8 mouse cellular contexts compared by ENCODE assay signal in the genomic region with DNA sequence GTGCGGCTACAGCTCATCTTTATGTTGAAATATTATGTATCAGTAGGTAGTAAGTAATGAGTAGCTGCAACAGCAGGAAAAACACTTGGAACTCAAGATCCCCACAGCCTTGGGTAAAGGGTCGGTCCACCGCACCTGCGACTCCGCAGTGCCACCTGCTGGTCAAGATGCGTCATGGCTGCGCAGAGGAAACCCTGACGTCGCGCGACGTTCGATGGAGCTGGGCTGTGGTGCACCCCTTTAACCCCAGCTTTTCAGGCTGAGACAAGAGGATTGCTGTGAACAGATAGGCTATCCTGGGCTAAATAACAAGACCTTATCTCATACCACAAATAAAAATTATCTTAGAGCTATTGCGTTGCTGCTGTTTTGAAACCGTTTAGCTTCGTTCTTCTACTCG. TPM values are rescaled to one million over a fixed set of nuclear protein-coding genes. Genes with fewer than 3 reads are reported as not detected.
A peak's percentile ranks its signal among the peaks of the same experiment; 100 is the strongest.
DNase-seq lines count a peak whose midpoint lies in the region; ATAC-seq and TF ChIP-seq lines count a peak whose summit lies in the region.

No protein-coding gene starts in this region.

- peaks cover 24% of the 10 kb centered on the region for H3K79me2 ChIP-seq in CH12.LX (replicated peaks; ENCODE audit: control insufficient read depth, extremely low read depth, insufficient read depth, poor library complexity, severe bottlenecking)

- no peak for TF ChIP-seq POLR2A in CH12.LX (IDR thresholded peaks at IDR 0.05; ENCODE audit: low read depth, low read length)

- peak; percentile 79 for DNase-seq in CH12.LX (ENCODE audit: extremely low read depth)
- peak; percentile 62 for DNase-seq in c-Kit-positive CD71-negative TER-119-negative erythroid progenitor cells, embryonic 14.5 days (ENCODE audit: low read depth)
- peak; percentile 92 for DNase-seq in forebrain, embryonic 11.5 days (ENCODE audit: low spot score)
- DNase-seq in heart, postnatal 0 days (ENCODE audit: low spot score) = peak; percentile 84
- peak; percentile 69 to 86 for DNase-seq in kidney, postnatal 36 days
- DNase-seq in lung, adult 18-20 months = peak; percentile 75 to 81
- peak; percentile 85 for DNase-seq in testis, postnatal 10 days (ENCODE audit: low spot score)

- no peak overlapping the region for H3K9ac ChIP-seq in CH12.LX (ENCODE audit: insufficient read depth, low read depth)
- H3K9ac ChIP-seq in forebrain, embryonic 11.5 days (ENCODE audit: low read length) = no peak overlapping the region
- no peak overlapping the region for H3K9ac ChIP-seq in heart, postnatal 0 days (replicated peaks; ENCODE audit: low read depth, low read length)
- no peak overlapping the region for H3K9ac ChIP-seq in neural tube, embryonic 15.5 days (replicated peaks)

- peaks cover 4 to 10% of the 10 kb centered on the region in 2 experiments; a peak in 2 of 4 replicates for H3K4me1 ChIP-seq in CH12.LX (ENCODE audit: control insufficient read depth in 1 of 2, insufficient read depth in 2 of 2)
- 0 out of 2 replicates have a peak, but pooled peaks cover 3% of the 10 kb centered on the region for H3K4me1 ChIP-seq in forebrain, embryonic 11.5 days (replicated peaks; ENCODE audit: control insufficient read depth, insufficient read depth, low read length)
- H3K4me1 ChIP-seq in heart, postnatal 0 days (ENCODE audit: control insufficient read depth, insufficient read depth) = peaks cover 12% of the 10 kb centered on the region
- peaks cover 30% of the 10 kb centered on the region for H3K4me1 ChIP-seq in neural tube, embryonic 15.5 days

- H3K4me2 ChIP-seq in CH12.LX (ENCODE audit: insufficient read depth, low read depth, poor library complexity, severe bottlenecking) = peak overlapping the region; percentile 57; the same call in 1 of the 2 replicates
- H3K4me2 ChIP-seq in forebrain, embryonic 11.5 days (ENCODE audit: low read depth, low read length, severe bottlenecking) = peak overlapping the region; percentile 39; the same call in 1 of the 2 replicates
- H3K4me2 ChIP-seq in heart, postnatal 0 days (ENCODE audit: low read depth, low read length) = peak overlapping the region; percentile 76
- H3K4me2 ChIP-seq in neural tube, embryonic 15.5 days = peak overlapping the region; percentile 63

- peaks cover 4 to 18% of the 10 kb centered on the region in 2 experiments for H3K36me3 ChIP-seq in CH12.LX (replicated peaks in 1 of 2; ENCODE audit: control insufficient read depth in 1 of 2, insufficient read depth in 1 of 2, low read length in 1 of 2)
- no peaks in the 10 kb centered on the region; the same call in 1 of the 2 replicates for H3K36me3 ChIP-seq in forebrain, embryonic 11.5 days (ENCODE audit: control insufficient read depth, insufficient read depth, low read length)
- H3K36me3 ChIP-seq in heart, postnatal 0 days (replicated peaks; ENCODE audit: control insufficient read depth, insufficient read depth, low read length) = peaks cover 7% of the 10 kb centered on the region
- H3K36me3 ChIP-seq in neural tube, embryonic 15.5 days = peaks cover 10% of the 10 kb centered on the region

- H3K27ac ChIP-seq in CH12.LX (ENCODE audit: insufficient read depth, low read depth) = no peak overlapping the region
- H3K27ac ChIP-seq in forebrain, embryonic 11.5 days (ENCODE audit: low read depth, low read length) = no peak overlapping the region
- H3K27ac ChIP-seq in heart, postnatal 0 days (ENCODE audit: low read depth) = no peak overlapping the region
- peak overlapping the region; percentile 60 for H3K27ac ChIP-seq in neural tube, embryonic 15.5 days (replicated peaks)

- in situ Hi-C loops in CH12.LX (cut with MboI; ENCODE audit: low pct_ligation_motif_present, low pct_unique_long_range_greater_than_20kb, low sequenced_read_pairs) = no loop called here

- peak; percentile 75 for ATAC-seq in forebrain, embryonic 11.5 days (replicated peaks; ENCODE audit: low FRiP score)
- peak; percentile 74 for ATAC-seq in heart, postnatal 0 days (ENCODE audit: insufficient read depth, low read depth)
- ATAC-seq in neural tube, embryonic 15.5 days (ENCODE audit: low FRiP score) = peak; percentile 80

- peak overlapping the region; percentile 44 to 73 (median 48) for H3K4me3 ChIP-seq in CH12.LX (replicated peaks in 1 of 3; ENCODE audit: low read depth in 2 of 3, low read length in 2 of 3, poor library complexity in 1 of 3)
- no peak overlapping the region for H3K4me3 ChIP-seq in forebrain, embryonic 11.5 days (ENCODE audit: low read depth, low read length)
- peak overlapping the region; percentile 64 for H3K4me3 ChIP-seq in heart, postnatal 0 days (ENCODE audit: low read depth, low read length)
- H3K4me3 ChIP-seq in neural tube, embryonic 15.5 days (replicated peaks) = peak overlapping the region; percentile 56

- dilution Hi-C loops in CH12.LX (cut with MboI; ENCODE audit: extremely low pct_ligation_motif_present, extremely low pct_unique_long_range_greater_than_20kb, low sequenced_read_pairs) = no loop called here

- WGBS in forebrain, embryonic 11.5 days = 9% methylated on average over 17 of the region's 17 CpGs
- 6% methylated on average over 17 of the region's 17 CpGs for WGBS in heart, postnatal 0 days
- 7% methylated on average over 17 of the region's 17 CpGs for WGBS in neural tube, embryonic 15.5 days

- TF ChIP-seq CTCF in CH12.LX (conservative IDR thresholded peaks at IDR 0.05 in 1 of 2, IDR thresholded peaks at IDR 0.05 in 1 of 2; ENCODE audit: low read depth in 2 of 2, low read length in 2 of 2) = peak; percentile 92 to 95
- peak; percentile 99 for TF ChIP-seq CTCF in heart, postnatal 0 days (IDR thresholded peaks at IDR 0.05; ENCODE audit: low read depth)

- no peaks in the 10 kb centered on the region for H3K27me3 ChIP-seq in CH12.LX (replicated peaks)
- no peaks in the 10 kb centered on the region for H3K27me3 ChIP-seq in forebrain, embryonic 11.5 days (ENCODE audit: control insufficient read depth, insufficient read depth, low read length)
- H3K27me3 ChIP-seq in heart, postnatal 0 days (ENCODE audit: control insufficient read depth, insufficient read depth, low read length) = no peaks in the 10 kb centered on the region
- H3K27me3 ChIP-seq in neural tube, embryonic 15.5 days (replicated peaks) = no peaks in the 10 kb centered on the region

- peak; percentile 82 for TF ChIP-seq RAD21 in CH12.LX (IDR thresholded peaks at IDR 0.05; ENCODE audit: low read depth, low read length)

- no peaks in the 10 kb centered on the region for H3K9me3 ChIP-seq in CH12.LX (replicated peaks; ENCODE audit: low read length)
- H3K9me3 ChIP-seq in forebrain, embryonic 11.5 days (ENCODE audit: control insufficient read depth, low read length) = no peaks in the 10 kb centered on the region
- H3K9me3 ChIP-seq in heart, postnatal 0 days (replicated peaks; ENCODE audit: control insufficient read depth, low read length) = no peaks in the 10 kb centered on the region
- H3K9me3 ChIP-seq in neural tube, embryonic 15.5 days (replicated peaks) = no peaks in the 10 kb centered on the region

- no peak for TF ChIP-seq EP300 in CH12.LX (IDR thresholded peaks at IDR 0.05; ENCODE audit: low read length)
- no peak for TF ChIP-seq EP300 in heart, postnatal 0 days (IDR thresholded peaks at IDR 0.05; ENCODE audit: low read depth)

RNA-seq across cellular contexts. Expression of a gene that starts 13.6 kb away (rescaled TPM):
- total RNA-seq in CH12.LX (2012; rRNA removed) (5.5 and 8.3 TPM in 2 replicates), CH12.LX (2014; rRNA removed) (2.3 and 4.0 TPM in 2 replicates)
- 30.6 and 32.0 TPM in 2 replicates for polyA plus RNA-seq in CH12.LX (2012; ENCODE audit: insufficient read length, low read depth)
- polyA plus RNA-seq in forebrain, embryonic 11.5 days (2014; fragmentation: Nextera tagmentation; extraction: Ambion mirVana) = 50.8 and 54.4 TPM in 2 replicates
- 0.61 and 20.4 TPM in 2 replicates for total RNA-seq in heart, postnatal 0 days (2014; rRNA removed; ENCODE audit: low replicate concordance)
- polyA plus RNA-seq in heart, postnatal 0 days (2015; fragmentation: Nextera tagmentation; extraction: Ambion mirVana) = 6.7 and 8.6 TPM in 2 replicates
- 78.5 and 87.9 TPM in 2 replicates for polyA plus RNA-seq in neural tube, embryonic 15.5 days (2015; fragmentation: Nextera tagmentation; extraction: Ambion mirVana)

RNA-seq across cellular contexts. Expression of a gene that starts 14.0 kb away (rescaled TPM):
- total RNA-seq in CH12.LX (2012; rRNA removed) (24.3 and 29.0 TPM in 2 replicates), CH12.LX (2014; rRNA removed) (15.9 and 18.7 TPM in 2 replicates)
- polyA plus RNA-seq in CH12.LX (2012; ENCODE audit: insufficient read length, low read depth) = 33.4 and 41.1 TPM in 2 replicates
- polyA plus RNA-seq in forebrain, embryonic 11.5 days (2014; fragmentation: Nextera tagmentation; extraction: Ambion mirVana) = 46.0 and 48.4 TPM in 2 replicates
- total RNA-seq in heart, postnatal 0 days (2014; rRNA removed; ENCODE audit: low replicate concordance) = 18.7 and 27.2 TPM in 2 replicates
- polyA plus RNA-seq in heart, postnatal 0 days (2015; fragmentation: Nextera tagmentation; extraction: Ambion mirVana) = 26.2 and 30.0 TPM in 2 replicates
- 67.4 and 73.0 TPM in 2 replicates for polyA plus RNA-seq in neural tube, embryonic 15.5 days (2015; fragmentation: Nextera tagmentation; extraction: Ambion mirVana)

RNA-seq across cellular contexts. Expression of a gene that starts 24.1 kb away (rescaled TPM):
- 110 and 136 TPM in 2 replicates for total RNA-seq in CH12.LX (2012; rRNA removed)
- total RNA-seq in CH12.LX (2014; rRNA removed) = 52.8 and 52.9 TPM in 2 replicates
- 290 and 352 TPM in 2 replicates for polyA plus RNA-seq in CH12.LX (2012; ENCODE audit: insufficient read length, low read depth)
- 108 and 122 TPM in 2 replicates for polyA plus RNA-seq in forebrain, embryonic 11.5 days (2014; fragmentation: Nextera tagmentation; extraction: Ambion mirVana)
- total RNA-seq in heart, postnatal 0 days (2014; rRNA removed; ENCODE audit: low replicate concordance) = 44.0 and 47.0 TPM in 2 replicates
- polyA plus RNA-seq in heart, postnatal 0 days (2015; fragmentation: Nextera tagmentation; extraction: Ambion mirVana) = 68.5 and 74.5 TPM in 2 replicates
- 78.4 and 90.3 TPM in 2 replicates for polyA plus RNA-seq in neural tube, embryonic 15.5 days (2015; fragmentation: Nextera tagmentation; extraction: Ambion mirVana)

RNA-seq across cellular contexts. Expression of a gene that starts 26.7 kb away (rescaled TPM):
- total RNA-seq in CH12.LX (2012; rRNA removed) (9.8 and 16.1 TPM in 2 replicates), CH12.LX (2014; rRNA removed) (6.6 and 7.6 TPM in 2 replicates)
- polyA plus RNA-seq in CH12.LX (2012; ENCODE audit: insufficient read length, low read depth) = 8.9 and 9.3 TPM in 2 replicates
- polyA plus RNA-seq in forebrain, embryonic 11.5 days (2014; fragmentation: Nextera tagmentation; extraction: Ambion mirVana) = 3.5 and 4.3 TPM in 2 replicates
- 6.2 TPM in 1 of 2 replicates, not detected in the other for total RNA-seq in heart, postnatal 0 days (2014; rRNA removed; ENCODE audit: low replicate concordance)
- 1.8 TPM in 2 replicates for polyA plus RNA-seq in heart, postnatal 0 days (2015; fragmentation: Nextera tagmentation; extraction: Ambion mirVana)
- polyA plus RNA-seq in neural tube, embryonic 15.5 days (2015; fragmentation: Nextera tagmentation; extraction: Ambion mirVana) = 8.6 and 10.0 TPM in 2 replicates

RNA-seq across cellular contexts. Expression of a gene that starts 39.0 kb away (rescaled TPM):
- total RNA-seq in CH12.LX (2012; rRNA removed) = 21.8 and 23.0 TPM in 2 replicates
- total RNA-seq in CH12.LX (2014; rRNA removed) = 35.6 and 38.8 TPM in 2 replicates
- polyA plus RNA-seq in CH12.LX (2012; ENCODE audit: insufficient read length, low read depth) = 42.1 and 75.0 TPM in 2 replicates
- polyA plus RNA-seq in forebrain, embryonic 11.5 days (2014; fragmentation: Nextera tagmentation; extraction: Ambion mirVana) = 3.1 and 3.4 TPM in 2 replicates
- 19.2 and 34.8 TPM in 2 replicates for total RNA-seq in heart, postnatal 0 days (2014; rRNA removed; ENCODE audit: low replicate concordance)
- polyA plus RNA-seq in heart, postnatal 0 days (2015; fragmentation: Nextera tagmentation; extraction: Ambion mirVana) = 10.3 and 10.8 TPM in 2 replicates
- polyA plus RNA-seq in neural tube, embryonic 15.5 days (2015; fragmentation: Nextera tagmentation; extraction: Ambion mirVana) = 5.3 and 13.9 TPM in 2 replicates
